Mouse (Mus musculus): ENCODE measurements around the gene Gm20379. TPM values are rescaled to one million over a fixed set of nuclear protein-coding genes. Genes with fewer than 3 reads are reported as not detected.

Gm20379 gene
- polyA plus RNA-seq, 3 experiments from 2014 or later, result 8.7 to 17.3 (median 10.3) TPM

DNA sequence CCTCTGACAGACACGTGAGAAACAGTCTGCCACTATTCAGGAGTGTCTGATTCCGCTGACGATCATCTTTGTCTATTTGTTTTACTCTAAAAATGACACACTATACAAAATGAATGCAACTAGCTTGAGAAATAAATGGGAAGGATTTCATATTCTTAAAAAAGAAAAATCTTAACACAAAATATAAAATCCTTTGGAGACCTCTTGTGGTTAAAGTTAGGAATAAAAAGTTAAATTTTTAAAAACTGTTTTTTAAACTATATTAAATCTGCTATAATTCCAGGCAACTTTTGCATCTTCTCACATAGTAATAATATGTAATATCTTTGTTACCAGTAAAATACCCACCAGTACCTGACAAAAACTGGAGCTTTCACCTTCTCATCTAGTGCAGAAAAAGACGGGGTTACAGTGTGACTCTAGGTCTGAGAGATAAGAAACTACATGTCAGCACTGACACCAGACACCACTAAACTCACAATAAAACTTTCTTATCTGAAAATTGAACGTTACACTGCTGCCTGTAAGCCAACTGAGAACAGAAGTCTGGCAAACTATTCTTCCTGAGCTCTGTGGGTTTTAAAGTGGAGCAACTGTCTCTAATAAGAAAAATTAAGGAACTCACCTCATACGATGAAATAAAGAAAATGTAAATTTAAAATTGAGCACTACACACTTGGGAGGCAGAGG, 32.1 kb downstream of the Gm20379 start:
- ATAC-seq, result no peak

DNA sequence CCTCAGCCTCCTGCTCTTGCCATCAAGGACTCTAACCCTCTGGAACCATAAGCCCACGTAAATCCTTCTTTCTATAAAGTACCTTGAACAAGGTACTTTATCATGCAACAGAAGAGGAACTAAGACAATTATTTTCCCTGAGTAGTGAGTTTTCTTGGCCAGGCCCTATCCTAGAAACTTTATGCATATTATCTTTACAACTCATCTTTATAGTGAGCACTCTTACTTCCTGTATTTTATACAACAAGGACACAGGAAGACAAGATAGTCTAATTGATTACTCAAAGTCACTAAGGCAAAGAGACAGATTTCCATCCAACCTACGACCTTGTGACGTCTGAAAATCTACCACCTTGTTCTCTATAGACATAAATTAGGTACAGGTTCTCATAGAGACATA, 34.0 kb downstream of the Gm20379 start:
- ATAC-seq, result no peak

DNA sequence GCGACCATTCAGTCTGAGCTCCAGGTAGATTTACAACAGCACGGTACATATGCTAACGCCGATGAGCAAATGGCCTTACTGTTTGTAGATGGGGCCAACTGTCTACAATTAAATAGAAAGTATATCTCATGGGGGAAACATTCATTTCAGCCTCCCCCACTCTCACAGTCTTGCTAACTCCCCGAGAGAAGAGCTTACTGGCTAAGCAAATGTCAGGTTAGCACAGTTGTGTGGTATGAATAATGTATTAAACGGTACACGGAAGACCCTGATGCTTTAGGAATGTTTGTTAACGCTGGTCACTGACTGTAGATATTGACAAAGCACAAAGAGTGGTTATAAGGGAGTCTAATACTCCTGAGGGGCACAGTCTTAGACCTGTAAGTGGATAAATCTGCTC, 38.3 kb downstream of the Gm20379 start:
- ATAC-seq, result no peak

DNA sequence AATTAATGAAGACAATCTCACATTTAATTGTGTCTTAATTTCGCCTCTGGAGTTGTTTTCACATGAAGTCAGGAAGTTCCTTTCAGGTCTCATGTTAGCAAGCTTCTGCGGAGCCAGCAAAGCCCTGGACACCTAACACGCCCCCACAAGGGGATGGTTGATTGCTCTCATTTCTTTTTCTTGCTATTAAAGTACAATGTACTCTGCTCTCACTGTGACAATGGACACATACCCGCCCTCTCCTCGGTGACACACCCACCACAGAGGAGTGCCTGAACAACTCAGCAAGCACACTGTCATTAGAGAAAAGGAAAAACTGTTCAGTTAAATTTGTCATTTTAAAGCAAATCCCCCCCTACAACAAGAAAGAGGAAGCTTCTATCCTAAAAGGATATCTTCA, 40.6 kb downstream of the Gm20379 start:
- no peak for ATAC-seq

DNA sequence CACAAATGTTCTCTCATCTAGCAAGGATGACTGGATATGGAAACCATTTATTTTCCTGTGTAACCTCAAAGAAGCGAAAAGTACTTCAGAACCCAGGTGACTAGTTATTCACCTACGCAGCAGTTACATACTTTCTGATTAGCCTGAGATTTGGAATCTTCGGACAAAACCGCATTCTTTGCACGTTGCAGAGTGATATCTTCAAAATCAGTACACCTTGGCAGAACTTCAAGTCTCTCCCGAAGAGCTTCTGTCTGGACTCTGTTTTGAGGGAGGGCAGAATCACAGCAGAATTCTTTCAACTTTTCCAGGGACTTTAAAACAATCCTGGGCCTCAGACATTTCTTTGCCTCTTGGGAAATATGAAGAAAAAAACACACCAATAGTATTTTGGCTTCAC, 45.3 kb downstream of the Gm20379 start:
- ATAC-seq, result no peak

DNA sequence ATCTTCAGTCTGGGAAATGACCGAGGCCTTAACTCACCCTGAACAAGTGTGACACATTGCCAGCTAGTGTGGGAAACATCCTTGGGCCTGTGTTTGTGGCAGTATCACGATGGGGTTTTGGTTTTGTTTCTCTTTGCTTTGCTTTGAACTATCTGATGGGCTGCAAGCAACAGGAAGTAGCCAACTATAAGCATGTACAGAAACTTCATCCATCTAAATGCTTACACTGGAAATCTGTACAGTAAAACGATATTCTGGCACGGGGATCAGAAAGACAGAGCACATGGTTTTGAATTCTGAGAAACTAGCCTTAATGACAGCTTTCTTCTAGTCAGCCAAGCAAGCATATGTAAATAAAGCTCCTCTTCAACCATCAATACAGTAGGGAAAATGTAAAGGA, 48.2 kb downstream of the Gm20379 start:
- ATAC-seq, result peak; percentile 55

DNA sequence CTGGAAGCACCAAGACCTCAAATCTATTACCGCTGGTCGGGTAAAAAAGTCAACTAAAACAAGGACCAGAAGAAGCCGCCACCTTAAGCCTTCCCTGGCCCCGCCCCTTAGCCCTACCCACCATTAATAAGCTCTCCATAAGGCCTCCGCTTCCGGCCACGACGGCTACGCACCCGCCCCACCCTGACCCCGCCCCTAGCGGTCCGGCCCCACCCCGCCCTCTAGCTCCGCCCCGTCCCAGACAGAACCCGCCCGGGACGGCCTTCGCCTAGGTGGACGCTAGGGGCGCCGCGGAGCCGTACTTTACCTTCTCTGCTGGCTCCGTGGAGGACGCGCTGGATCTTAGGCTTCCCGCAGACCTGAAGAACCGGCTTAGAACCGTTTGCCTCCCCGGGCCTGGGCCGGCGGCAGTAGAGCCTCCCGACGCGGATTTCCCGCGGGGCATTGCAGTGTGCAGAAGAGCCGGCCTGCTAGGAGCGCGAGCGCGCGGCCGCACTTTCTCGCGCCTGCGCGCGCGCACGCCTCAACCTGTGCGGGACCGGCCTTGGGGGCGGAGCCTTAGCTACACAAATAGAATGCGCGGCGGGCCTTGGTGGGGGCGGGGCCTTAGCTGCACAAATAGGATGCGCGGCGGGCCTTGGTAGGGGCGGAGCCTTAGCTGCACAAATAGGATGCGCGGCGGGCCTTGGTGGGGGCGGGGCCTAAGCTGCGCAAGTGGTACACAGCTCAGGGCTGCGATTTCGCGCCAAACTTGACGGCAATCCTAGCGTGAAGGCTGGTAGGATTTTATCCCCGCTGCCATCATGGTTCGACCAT, 48.9 kb downstream of the Gm20379 start, which contains the start of the genes Dhfr and Msh3:
TSS of gene Dhfr (plus strand) at position 271 of the 816 bp plus-strand sequence.
TSS of gene Msh3 (minus strand) at position 548 of the 816 bp plus-strand sequence.
- ATAC-seq, result peak; percentile 80

DNA sequence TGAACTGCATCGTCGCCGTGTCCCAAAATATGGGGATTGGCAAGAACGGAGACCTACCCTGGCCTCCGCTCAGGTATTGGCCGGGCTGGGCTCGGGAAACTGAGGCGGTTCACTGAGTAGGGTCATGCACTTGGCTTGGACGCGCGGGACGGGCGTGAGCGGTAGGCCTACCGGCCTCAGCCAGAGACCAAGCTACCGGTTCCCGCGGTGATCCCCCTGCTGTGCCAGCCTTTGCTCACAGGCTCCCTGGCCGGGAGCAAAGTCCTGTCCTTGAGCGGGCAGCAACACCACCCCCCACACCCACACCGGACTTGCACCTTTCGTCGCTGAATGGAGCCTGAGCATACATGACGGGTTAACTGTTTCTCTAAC, 49.5 kb downstream of the Gm20379 start:
- ATAC-seq, result no peak

DNA sequence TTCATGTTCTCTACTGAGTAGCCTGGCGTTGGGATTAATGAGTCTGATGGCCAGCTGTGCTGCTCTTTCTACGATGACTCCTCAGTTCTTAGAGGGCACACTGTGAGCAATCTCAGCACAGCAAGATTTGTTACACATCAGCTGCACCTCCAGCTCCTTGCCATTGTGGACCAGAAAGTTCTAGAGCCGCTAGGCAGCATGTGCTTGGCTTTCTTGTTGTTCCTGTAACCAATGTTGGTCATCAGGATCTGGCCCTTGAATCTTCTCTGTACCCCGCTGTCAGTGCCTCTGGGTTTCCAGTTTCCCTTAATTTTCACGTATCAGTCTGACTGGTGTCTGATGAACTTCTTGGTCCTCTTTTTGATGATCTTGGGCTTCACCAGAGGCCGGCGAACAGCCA, 50.6 kb downstream of the Gm20379 start:
- ATAC-seq, result no peak

Other genes with a start within 250 kb of the Gm20379 start
- gene Rasgrf2, start 174.3 kb upstream of the Gm20379 start, polyA plus RNA-seq (2017; shearing (Covaris generic)), result 1 to 10 TPM in 2 of 3 experiments, under 1 TPM in 1; 0.36 to 4.3 (median 1.7) TPM
- 10 to 100 TPM in 1 of 3 experiments, 1 to 10 TPM in 2; 2.4 to 10.2 (median 3.3) TPM for gene Dhfr, start 48.7 kb downstream of the Gm20379 start, polyA plus RNA-seq (2017; shearing (Covaris generic))
- 10 to 100 TPM; 28.6 to 51.5 (median 35.9) TPM for gene Msh3, start 49.0 kb downstream of the Gm20379 start, polyA plus RNA-seq (2017; shearing (Covaris generic))
- gene Ankrd34b, start 119.9 kb downstream of the Gm20379 start, polyA plus RNA-seq (2017; shearing (Covaris generic)), result under 1 TPM in 2 of 3 experiments, not detected in 1; 0.14 to 0.16 TPM
- gene Fam151b, start 178.0 kb downstream of the Gm20379 start, polyA plus RNA-seq (2017; shearing (Covaris generic)), result under 1 TPM in 1 of 3 experiments, not detected in 2; 0.63 TPM
- 10 to 100 TPM in 2 of 3 experiments, 1 to 10 TPM in 1; 8.7 to 12.7 (median 10.9) TPM for gene Zfyve16, start 224.9 kb downstream of the Gm20379 start, polyA plus RNA-seq (2017; shearing (Covaris generic))